Mouse (Mus musculus): Measurements from ENCODE around the gene Vmn2r120. TPM values are rescaled to one million over a fixed set of nuclear protein-coding genes. Genes with fewer than 3 reads are reported as not detected.
"Not testable (repeated sequence)": the region's sequence is repeated elsewhere in the genome, so short reads cannot be mapped to it uniquely, and the experiment has no call there.

The Vmn2r120 gene
- not detected in 2 replicates for polyA plus RNA-seq (2012; ENCODE audit: insufficient read depth, insufficient read length, missing spikeins)

DNA sequence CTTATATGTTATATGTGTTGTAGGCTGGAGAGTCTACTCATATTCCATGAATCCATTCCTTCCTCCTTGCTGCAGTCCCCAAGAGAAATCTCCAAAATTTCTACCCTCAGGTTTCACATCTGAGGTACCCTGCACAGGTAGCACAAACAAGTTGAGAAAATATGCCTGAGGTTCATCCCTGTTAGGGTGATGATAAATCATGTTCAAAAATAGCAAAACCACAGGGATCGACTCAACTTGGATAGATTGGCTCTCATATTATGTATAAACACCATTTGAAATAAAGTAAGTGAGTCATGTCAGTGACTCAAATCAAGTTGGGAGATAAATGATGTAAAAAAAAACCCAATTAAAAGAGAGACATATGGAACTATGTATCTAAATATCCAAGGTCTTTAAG, at the start of gene Vmn2r120:
Vmn2r120 (minus strand) TSS at position 101 of the 400 bp plus-strand sequence.
- H3K4me3 ChIP-seq (ENCODE audit: insufficient read depth, low read length) = no peak within 1 kb of the TSS
- no peak for TF ChIP-seq CTCF (IDR thresholded peaks at IDR 0.05; ENCODE audit: low read depth, low read length)
- TF ChIP-seq POLR2A (IDR thresholded peaks at IDR 0.05; ENCODE audit: borderline replicate concordance, low read depth, low read length) = no peak
- no peaks in the 10 kb centered on the region for H3K4me1 ChIP-seq (ENCODE audit: control insufficient read depth, insufficient read depth, low read length)
- H3K27ac ChIP-seq (ENCODE audit: insufficient read depth, low read depth, low read length) = no peak within 1 kb of the TSS

- not testable (repeated sequence) for H3K4me1 ChIP-seq (ENCODE audit: control insufficient read depth, insufficient read depth, low read length); H3K27ac ChIP-seq (ENCODE audit: insufficient read depth, low read depth, low read length); H3K4me3 ChIP-seq (ENCODE audit: insufficient read depth, low read length)
Observed at GRCm38 (mm10) chr17:57587273-57587672, 42.0 kb upstream of the Vmn2r120 start.

- no peaks in the 10 kb centered on the region for H3K4me1 ChIP-seq (ENCODE audit: control insufficient read depth, insufficient read depth, low read length)
- no peak overlapping the region for H3K4me3 ChIP-seq (ENCODE audit: insufficient read depth, low read length)
- TF ChIP-seq POLR2A (IDR thresholded peaks at IDR 0.05; ENCODE audit: borderline replicate concordance, low read depth, low read length) = no peak
- TF ChIP-seq CTCF (IDR thresholded peaks at IDR 0.05; ENCODE audit: low read depth, low read length) = no peak
- no peak overlapping the region for H3K27ac ChIP-seq (ENCODE audit: insufficient read depth, low read depth, low read length)
Observed at GRCm38 (mm10) chr17:57574075-57574705, 28.9 kb upstream of the Vmn2r120 start.

Other genes starting within 250 kb of the Vmn2r120 start
- gene Adgre1, start 186.8 kb downstream of the Vmn2r120 start, polyA plus RNA-seq (2012; ENCODE audit: insufficient read depth, insufficient read length, missing spikeins) = 1,554 and 1,753 TPM in 2 replicates
- not detected in 2 replicates for gene Gm21834, start 196.7 kb upstream of the Vmn2r120 start, polyA plus RNA-seq (2012; ENCODE audit: insufficient read depth, insufficient read length, missing spikeins)
- not detected in 2 replicates for gene Cntnap5c, start 224.1 kb upstream of the Vmn2r120 start, polyA plus RNA-seq (2012; ENCODE audit: insufficient read depth, insufficient read length, missing spikeins)

Measured in bone marrow macrophage, adult 2 months (primary cell).